Mouse (Mus musculus): ENCODE results near the gene Snx12. TPM values are rescaled to one million over a fixed set of nuclear protein-coding genes. Genes with fewer than 3 reads are reported as not detected.

The Snx12 gene
- total RNA-seq (2012; rRNA removed) (31.5 and 41.8 TPM in 2 replicates), total RNA-seq (2014; rRNA removed) (56.7 and 61.5 TPM in 2 replicates), polyA plus RNA-seq (2012; ENCODE audit: insufficient read length, low read depth) (52.1 and 64.6 TPM in 2 replicates)

- Histone ChIP-seq H3K4me3 (replicated peaks in 1 of 3; ENCODE audit: low read depth in 2 of 3, low read length in 2 of 3, poor library complexity in 1 of 3) (peak within 1 kb of the TSS; percentile 63 to 75 (median 66)), H3K9me3 (replicated peaks; ENCODE audit: low read length) (no peaks in the 10 kb centered on the region), H3K27ac (ENCODE audit: insufficient read depth, low read depth) (peak within 1 kb of the TSS; percentile 12), H3K27me3 (replicated peaks) (no peaks in the 10 kb centered on the region), H3K36me3 (replicated peaks in 1 of 2; ENCODE audit: control insufficient read depth in 1 of 2, insufficient read depth in 1 of 2, low read length in 1 of 2) (peaks cover 0 to 5% of the 10 kb centered on the region in 2 experiments), H3K9ac (ENCODE audit: insufficient read depth, low read depth) (peak within 1 kb of the TSS; percentile 72), H3K4me1 (ENCODE audit: control insufficient read depth in 1 of 2, insufficient read depth in 2 of 2) (peaks cover 0 to 3% of the 10 kb centered on the region in 2 experiments; a peak in 2 of 4 replicates), H3K4me2 (ENCODE audit: insufficient read depth, low read depth, poor library complexity, severe bottlenecking) (peak within 1 kb of the TSS; percentile 89), H3K79me2 (replicated peaks; ENCODE audit: control insufficient read depth, extremely low read depth, insufficient read depth, poor library complexity, severe bottlenecking) (peaks cover 12% of the 10 kb centered on the region; the same call in 1 of the 2 replicates)
- in situ Hi-C loops (cut with MboI; ENCODE audit: low pct_ligation_motif_present, low pct_unique_long_range_greater_than_20kb, low sequenced_read_pairs) = no loop called here
- DNase-seq (ENCODE audit: extremely low read depth) = peak; percentile 90
- dilution Hi-C loops (cut with MboI; ENCODE audit: extremely low pct_ligation_motif_present, extremely low pct_unique_long_range_greater_than_20kb, low sequenced_read_pairs) = no loop called here
- TF ChIP-seq GABPA (IDR thresholded peaks at IDR 0.05; ENCODE audit: insufficient replicate concordance, low read depth, low read length) (no peak), CHD2 (IDR thresholded peaks at IDR 0.05; ENCODE audit: low read length) (no peak), PAX5 (IDR thresholded peaks at IDR 0.05; ENCODE audit: low read length) (no peak), USF1 (IDR thresholded peaks at IDR 0.05; ENCODE audit: low read depth, low read length) (no peak), ZMIZ1 (IDR thresholded peaks at IDR 0.05; ENCODE audit: low read depth, low read length) (no peak), E2F4 (IDR thresholded peaks at IDR 0.05; ENCODE audit: insufficient replicate concordance, low read depth, low read length) (no peak; the same call in 1 of the 2 replicates), NRF1 (IDR thresholded peaks at IDR 0.05; ENCODE audit: low read depth, low read length) (peak; percentile 94), RCOR1 (conservative IDR thresholded peaks at IDR 0.05; ENCODE audit: low read depth, low read length) (no peak), SIN3A (IDR thresholded peaks at IDR 0.05; ENCODE audit: low read length) (peak; percentile 85; the same call in 1 of the 2 replicates), POLR2AphosphoS2 (IDR thresholded peaks at IDR 0.05; ENCODE audit: low read depth, low read length) (peak; percentile 60; the same call in 1 of the 2 replicates), TBP (conservative IDR thresholded peaks at IDR 0.05; ENCODE audit: low read depth, low read length) (peak; percentile 90), EP300 (IDR thresholded peaks at IDR 0.05; ENCODE audit: low read length) (no peak), HCFC1 (IDR thresholded peaks at IDR 0.05; ENCODE audit: low read depth, low read length) (peak; percentile 96), MAZ (IDR thresholded peaks at IDR 0.05; ENCODE audit: low read depth, low read length) (peak; percentile 88), SMC3 (IDR thresholded peaks at IDR 0.05; ENCODE audit: low read depth, low read length) (no peak), ZC3H11A (IDR thresholded peaks at IDR 0.05; ENCODE audit: low read depth, low read length) (no peak), NELFE (IDR thresholded peaks at IDR 0.05; ENCODE audit: low read depth, low read length) (peak; percentile 86), MXI1 (IDR thresholded peaks at IDR 0.05; ENCODE audit: low read depth, low read length) (peak; percentile 67), BHLHE40 (IDR thresholded peaks at IDR 0.05; ENCODE audit: low read depth, low read length) (peak; percentile 35; the same call in 1 of the 2 replicates), MAFK (IDR thresholded peaks at IDR 0.05; ENCODE audit: insufficient replicate concordance, low read length) (no peak), CTCF (conservative IDR thresholded peaks at IDR 0.05 in 1 of 2, IDR thresholded peaks at IDR 0.05 in 1 of 2; ENCODE audit: low read depth in 2 of 2, low read length in 2 of 2) (no peak), ZKSCAN1 (IDR thresholded peaks at IDR 0.05; ENCODE audit: borderline replicate concordance, low read depth, low read length) (peak; percentile 86; the same call in 1 of the 2 replicates), KAT2A (IDR thresholded peaks at IDR 0.05; ENCODE audit: insufficient replicate concordance, low read length) (peak; percentile 81; the same call in 1 of the 2 replicates), POLR2A (IDR thresholded peaks at IDR 0.05; ENCODE audit: low read depth, low read length) (peak; percentile 70), TCF12 (IDR thresholded peaks at IDR 0.05; ENCODE audit: low read depth, low read length) (peak; percentile 86), CHD1 (IDR thresholded peaks at IDR 0.05; ENCODE audit: low read depth, low read length) (no peak), ELF1 (IDR thresholded peaks at IDR 0.05; ENCODE audit: low read depth, low read length) (peak; percentile 89), MYC (IDR thresholded peaks at IDR 0.05; ENCODE audit: low read depth, low read length) (peak; percentile 76), JUND (conservative IDR thresholded peaks at IDR 0.05; ENCODE audit: low read depth, low read length) (no peak), MAX (IDR thresholded peaks at IDR 0.05; ENCODE audit: low read length) (no peak), UBTF (IDR thresholded peaks at IDR 0.05; ENCODE audit: low read depth, low read length) (no peak), ZNF384 (IDR thresholded peaks at IDR 0.05; ENCODE audit: low read depth, low read length) (no peak), ETS1 (conservative IDR thresholded peaks at IDR 0.05; ENCODE audit: low read depth, low read length) (no peak), MEF2A (IDR thresholded peaks at IDR 0.05; ENCODE audit: borderline replicate concordance, low read depth, low read length) (peak; percentile 60; the same call in 1 of the 2 replicates), JUN (IDR thresholded peaks at IDR 0.05; ENCODE audit: insufficient read depth, low read depth, low read length) (no peak), IRF4 (IDR thresholded peaks at IDR 0.05; ENCODE audit: low read depth, low read length) (peak; percentile 79), RAD21 (IDR thresholded peaks at IDR 0.05; ENCODE audit: low read depth, low read length) (no peak)
These were observed at the start of gene Snx12 for GRCm38 (mm10) chrX:101221834-101222795. Gene Snx12, minus strand, starts transcription at chrX:101222563.
